In the genomic region with DNA sequence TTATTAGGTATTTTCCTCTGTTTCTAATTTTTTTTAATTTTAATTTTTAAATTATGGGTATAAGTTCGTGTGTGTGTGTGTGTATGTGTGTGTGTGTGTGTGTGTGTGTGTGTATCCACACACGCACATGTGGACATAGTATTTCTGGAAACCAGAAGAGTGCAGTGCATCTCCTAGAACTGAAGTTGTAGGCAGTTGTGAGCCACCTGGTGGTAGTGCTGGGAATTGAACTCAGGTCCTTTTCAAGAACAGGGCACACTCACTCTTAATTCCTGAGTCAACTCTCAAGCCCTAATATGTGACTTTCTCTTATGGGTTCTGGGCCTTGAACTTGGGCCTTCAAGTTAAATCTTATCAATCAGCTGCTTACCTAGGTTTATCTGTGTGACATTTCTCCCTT, we compare ENCODE assay signal across 8 mouse cellular contexts. TPM values are rescaled to one million over a fixed set of nuclear protein-coding genes. Genes with fewer than 3 reads are reported as not detected.
DNase-seq lines count a peak whose midpoint lies in the region; ATAC-seq and TF ChIP-seq lines count a peak whose summit lies in the region.

No protein-coding gene starts in this region.

- peak; percentile 35; the same call in 1 of the 2 replicates for ATAC-seq in lung, postnatal 0 days
- no peak for ATAC-seq in inflammation-experienced regulatory T-cells, adult 6 months

- no peak overlapping the region for H3K27ac ChIP-seq in lung, postnatal 0 days (ENCODE audit: low read length)

- H3K9ac ChIP-seq in lung, postnatal 0 days (replicated peaks; ENCODE audit: low read depth), result no peak overlapping the region

- H3K36me3 ChIP-seq in lung, postnatal 0 days (ENCODE audit: insufficient read depth, low read length), result no peaks in the 10 kb centered on the region

- DNase-seq in gastrocnemius, adult 18-20 months (ENCODE audit: low spot score), result peak; percentile 18
- no peak for DNase-seq in gastrocnemius, postnatal 25 days
- DNase-seq in urinary bladder, postnatal 25 days (ENCODE audit: low spot score), result peak; percentile 68
- DNase-seq in urinary bladder, postnatal 10 days (ENCODE audit: low spot score), result no peak
- peak; percentile 35 for DNase-seq in embryo, embryonic 11.5 days (ENCODE audit: low read depth, low spot score)
- peak; percentile 81 for DNase-seq in kidney, postnatal 10 days
- peak; percentile 43 for DNase-seq in lung, postnatal 0 days (ENCODE audit: low spot score)

- 32% methylated on average over 2 of the region's 2 CpGs for WGBS in lung, postnatal 0 days

- peak; percentile 84 for TF ChIP-seq CTCF in lung, postnatal 0 days (IDR thresholded peaks at IDR 0.05)

- H3K9me3 ChIP-seq in lung, postnatal 0 days (ENCODE audit: low read length), result no peaks in the 10 kb centered on the region

- no peak overlapping the region for H3K4me3 ChIP-seq in lung, postnatal 0 days (ENCODE audit: low read depth, low read length)

- H3K4me2 ChIP-seq in lung, postnatal 0 days (replicated peaks; ENCODE audit: low read depth, low read length), result no peak overlapping the region

- no peaks in the 10 kb centered on the region for H3K27me3 ChIP-seq in lung, postnatal 0 days (replicated peaks; ENCODE audit: insufficient read depth, low read length)

- no peak for TF ChIP-seq EP300 in lung, postnatal 0 days (IDR thresholded peaks at IDR 0.05)

- H3K4me1 ChIP-seq in lung, postnatal 0 days (ENCODE audit: insufficient read depth, low read depth, low read length), result no peaks in the 10 kb centered on the region

RNA-seq across cellular contexts. Expression of a gene that starts 27.6 kb away (rescaled TPM):
- not detected for total RNA-seq in gastrocnemius, adult 18-20 months (2021)
- total RNA-seq in gastrocnemius, postnatal 25 days (2021), result not detected
- 1.1 and 2.3 TPM in 2 replicates for polyA plus RNA-seq in lung, postnatal 0 days (2015; fragmentation: Nextera tagmentation; extraction: Ambion mirVana)
- polyA plus RNA-seq in inflammation-experienced regulatory T-cells, adult 6 months (2017; shearing (Covaris generic)), result 1 to 10 TPM in 1 of 3 experiments, under 1 TPM in 1, not detected in 1; 0.44 to 1.2 TPM

Comparison
In these comparisons a context has a peak if more than half of its experiments do, and no peak if none do; other contexts are left out.
1. DNase-seq: peak in gastrocnemius, adult 18-20 months (single experiment), urinary bladder, postnatal 25 days (single experiment), embryo, embryonic 11.5 days (single experiment), kidney, postnatal 10 days (single experiment) and lung, postnatal 0 days (single experiment); none in gastrocnemius, postnatal 25 days (single experiment) and urinary bladder, postnatal 10 days (single experiment).